Mouse (Mus musculus): ENCODE results near the gene Gm21860.
"Not testable (repeated sequence)": the region's sequence is repeated elsewhere in the genome, so short reads cannot be mapped to it uniquely, and the experiment has no call there.

DNA sequence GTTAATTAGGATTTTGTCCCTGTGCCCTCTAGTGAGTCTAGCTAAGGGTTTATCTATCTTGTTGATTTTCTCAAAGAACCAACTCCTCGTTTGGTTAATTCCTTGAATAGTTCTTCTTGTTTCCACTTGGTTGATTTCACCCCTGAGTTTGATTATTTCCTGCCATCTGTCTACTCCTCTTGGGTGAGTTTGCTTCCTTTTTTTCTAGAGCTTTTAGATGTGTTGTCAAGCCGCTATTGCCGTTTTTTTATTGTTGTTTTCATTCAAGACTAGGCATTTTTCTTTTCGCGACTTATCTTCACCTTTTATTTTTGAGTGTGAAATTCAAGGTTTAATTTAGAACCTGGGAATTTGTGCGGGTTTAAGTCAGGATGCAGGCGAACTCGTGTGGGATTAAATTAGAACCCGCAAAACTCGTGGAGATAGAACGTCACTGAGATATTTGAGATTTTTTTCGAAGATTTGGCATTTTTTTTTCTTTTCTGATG lies 24.8 kb downstream of the Gm21860 start:
- TF ChIP-seq POLR2A (IDR thresholded peaks at IDR 0.05; ENCODE audit: borderline replicate concordance, extremely low read depth, low read depth, low read length); CTCF (IDR thresholded peaks at IDR 0.05; ENCODE audit: insufficient read depth, low read length): not testable (repeated sequence)

Measured in lung, adult 2 months (tissue).